Mouse (Mus musculus): ENCODE data around the gene Prkar1a. TPM values are rescaled to one million over a fixed set of nuclear protein-coding genes. Genes with fewer than 3 reads are reported as not detected.
"Not testable (repeated sequence)": the region's sequence is repeated elsewhere in the genome, so short reads cannot be mapped to it uniquely, and the experiment has no call there.

The Prkar1a gene
- total RNA-seq, 2 experiments from 2014 or later, result 414 to 447 TPM

DNA sequence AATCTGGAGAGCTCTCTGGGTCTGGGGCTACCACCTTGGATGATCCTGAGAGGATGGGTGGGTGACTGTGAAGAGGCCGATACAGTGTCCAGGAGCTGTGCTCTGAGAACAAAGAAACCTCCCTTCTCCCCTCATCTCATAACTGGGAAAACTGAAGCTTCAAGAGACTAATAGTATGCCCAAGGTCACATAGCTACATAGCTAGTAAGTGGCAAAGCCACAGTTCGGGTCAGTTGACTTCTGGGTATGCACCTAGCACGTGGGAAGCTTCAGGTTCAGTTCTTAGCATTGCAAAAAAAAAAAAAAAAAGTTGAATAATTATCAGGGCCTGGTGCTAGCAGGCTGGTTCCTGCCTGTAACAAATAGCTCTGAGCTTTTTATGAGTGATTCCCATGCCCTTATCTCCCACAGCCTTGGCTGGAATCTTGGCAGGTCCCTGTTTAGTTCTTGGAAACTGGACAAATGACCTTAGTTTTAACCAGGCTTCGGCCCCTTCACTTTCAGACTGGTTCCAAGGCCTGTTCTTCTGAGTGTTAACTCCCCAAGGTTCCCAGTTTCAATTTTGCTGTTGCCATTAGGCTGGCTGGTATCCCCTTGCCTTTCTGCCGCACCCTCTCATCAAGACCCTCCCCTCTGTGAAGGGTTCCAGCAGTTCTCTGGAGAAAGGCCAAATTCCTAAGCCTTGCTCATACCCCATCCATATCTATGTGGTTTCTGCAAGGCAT is 7.5 kb upstream of the Prkar1a start:
- no peak for DNase-seq (ENCODE audit: low spot score in 2 of 2)

DNA sequence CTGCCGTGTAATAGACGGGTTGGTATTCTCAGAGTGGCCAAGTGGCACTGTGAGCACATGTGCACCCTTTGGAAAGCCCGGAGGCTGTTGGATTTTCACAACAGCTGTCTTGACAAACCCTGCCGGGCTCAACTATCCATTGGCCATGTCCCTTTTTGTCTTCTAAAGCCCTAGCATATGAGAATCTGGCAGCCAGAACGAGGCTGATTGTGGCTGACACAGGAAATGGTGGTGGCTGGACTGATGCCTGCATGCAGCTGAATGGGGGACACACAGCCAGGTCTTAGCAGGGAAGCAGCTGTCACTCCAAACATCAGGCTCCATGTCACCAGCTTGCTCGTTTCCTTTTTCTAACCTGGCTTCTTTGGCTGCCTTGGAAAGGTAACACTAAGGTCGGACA is 695 bp upstream of the Prkar1a start:
- DNase-seq (ENCODE audit: low spot score in 2 of 2), result peak; percentile 59 to 62

GRCm38 (mm10) chr11:109649975-109650701 is 933 bp downstream of the Prkar1a start:
- DNase-seq (ENCODE audit: low spot score in 2 of 2), result peak; percentile 79 to 83

DNA sequence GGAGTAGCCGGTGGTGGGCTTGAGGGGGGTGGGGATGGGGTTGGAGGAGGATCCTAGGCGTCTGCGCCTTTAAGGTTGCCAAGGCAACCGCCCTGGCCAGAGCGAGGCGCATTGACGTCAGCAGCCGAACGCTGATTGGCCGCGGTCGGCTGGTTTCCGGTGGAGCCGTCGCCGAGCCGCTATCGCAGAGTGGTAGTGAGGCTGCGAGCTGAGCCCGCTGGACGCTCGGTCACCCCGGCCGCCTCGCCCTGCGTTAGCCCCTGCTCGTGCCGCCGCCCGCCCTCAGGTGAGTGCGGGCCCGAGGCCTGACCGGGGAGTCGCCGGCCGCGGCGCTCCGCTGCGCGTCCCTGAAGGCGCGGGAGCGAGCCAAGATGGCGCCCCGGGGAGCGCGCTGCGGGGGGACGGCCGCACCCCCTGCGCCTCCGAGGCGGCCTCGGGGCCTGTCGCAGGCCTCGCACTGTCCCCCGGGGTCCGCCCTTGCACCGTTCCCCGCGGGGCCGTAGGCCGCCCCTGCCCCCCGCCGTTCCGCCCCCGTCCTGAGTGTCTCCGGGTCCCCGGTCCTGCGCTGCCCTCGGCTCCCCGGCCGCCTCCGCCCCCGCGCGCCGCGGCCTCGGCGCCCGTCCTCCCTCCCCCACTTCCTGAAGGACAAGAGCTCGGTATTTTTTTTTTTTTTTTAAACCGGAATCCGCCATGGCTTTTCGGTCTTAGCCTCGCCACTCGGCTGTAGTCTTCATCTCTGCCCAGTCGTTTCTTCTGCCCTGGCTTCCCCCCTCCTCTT is 1.8 kb downstream of the Prkar1a start:
- peak; percentile 92 to 93 for DNase-seq (ENCODE audit: low spot score in 2 of 2)

DNA sequence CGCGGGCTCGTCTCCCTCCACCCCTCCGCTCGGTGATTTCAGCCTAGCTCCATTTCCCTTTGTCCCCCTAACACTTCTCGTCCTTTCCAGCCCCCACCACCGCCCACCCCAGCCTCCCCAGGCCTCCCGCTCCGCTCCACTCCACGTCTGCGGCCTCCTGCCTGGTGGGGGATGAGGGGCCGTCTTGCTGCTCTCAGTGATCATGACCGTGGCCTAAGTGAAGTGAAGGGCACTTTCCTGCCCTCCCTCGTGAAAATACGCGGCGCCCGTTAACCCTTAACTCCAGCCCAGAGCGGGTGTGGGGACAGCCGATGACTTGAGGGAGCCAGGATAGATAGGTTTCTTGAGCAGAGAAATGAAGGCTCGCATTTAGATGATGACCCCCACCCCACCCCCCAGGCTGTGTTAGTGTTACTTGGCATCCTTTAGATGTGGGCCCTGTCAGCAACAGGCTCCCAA is 2.4 kb downstream of the Prkar1a start:
- DNase-seq (ENCODE audit: low spot score in 2 of 2), result peak; percentile 37 to 38

GRCm38 (mm10) chr11:109652505-109652904 is 3.3 kb downstream of the Prkar1a start:
- no peak for DNase-seq (ENCODE audit: low spot score in 2 of 2)

DNA sequence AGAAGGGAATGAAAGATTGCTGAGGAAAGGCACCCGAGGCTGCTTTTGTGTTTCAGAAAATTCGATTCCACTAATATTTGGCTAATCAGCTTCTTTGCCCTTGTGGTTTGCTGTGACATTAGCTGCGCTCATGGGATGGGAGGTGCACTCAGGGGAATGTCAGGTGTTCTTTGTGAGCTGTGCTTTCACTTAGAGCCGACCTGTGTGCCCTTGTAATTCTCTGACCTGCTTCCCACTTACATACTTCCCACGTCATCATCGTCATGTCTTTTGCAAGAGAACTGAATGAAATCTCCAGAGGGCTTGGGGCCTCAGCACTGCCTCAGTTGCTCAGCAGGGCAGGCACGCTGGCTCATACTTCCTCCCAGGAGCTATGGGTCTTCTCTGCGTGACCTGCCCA is 4.0 kb downstream of the Prkar1a start:
- DNase-seq (ENCODE audit: low spot score in 2 of 2), result no peak

GRCm38 (mm10) chr11:109654581-109654980 is 5.4 kb downstream of the Prkar1a start:
- DNase-seq (ENCODE audit: low spot score in 2 of 2), result no peak

- DNase-seq (ENCODE audit: low spot score in 2 of 2), result no peak
Measured at GRCm38 (mm10) chr11:109656232-109656631, 7.0 kb downstream of the Prkar1a start.

DNA sequence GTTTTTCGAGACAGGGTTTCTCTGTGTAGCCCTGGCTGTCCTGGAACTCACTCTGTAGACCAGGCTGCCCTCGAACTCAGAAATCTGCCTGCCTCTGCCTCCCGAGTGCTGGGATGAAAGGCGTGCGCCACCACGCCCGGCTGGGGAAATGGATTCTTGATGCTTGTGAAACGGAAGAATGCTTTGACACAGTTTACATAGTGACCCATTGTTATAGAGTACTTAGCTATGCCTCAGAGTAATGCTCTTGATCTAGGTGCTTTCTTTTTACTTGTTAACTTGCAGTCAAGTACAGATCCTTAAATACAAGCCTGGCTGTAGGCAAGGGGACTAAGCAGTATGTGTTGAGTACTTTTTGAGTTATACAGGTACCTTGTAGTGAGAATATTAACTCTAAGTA is 11.3 kb downstream of the Prkar1a start:
- not testable (repeated sequence) for DNase-seq (ENCODE audit: low spot score in 2 of 2)

DNA sequence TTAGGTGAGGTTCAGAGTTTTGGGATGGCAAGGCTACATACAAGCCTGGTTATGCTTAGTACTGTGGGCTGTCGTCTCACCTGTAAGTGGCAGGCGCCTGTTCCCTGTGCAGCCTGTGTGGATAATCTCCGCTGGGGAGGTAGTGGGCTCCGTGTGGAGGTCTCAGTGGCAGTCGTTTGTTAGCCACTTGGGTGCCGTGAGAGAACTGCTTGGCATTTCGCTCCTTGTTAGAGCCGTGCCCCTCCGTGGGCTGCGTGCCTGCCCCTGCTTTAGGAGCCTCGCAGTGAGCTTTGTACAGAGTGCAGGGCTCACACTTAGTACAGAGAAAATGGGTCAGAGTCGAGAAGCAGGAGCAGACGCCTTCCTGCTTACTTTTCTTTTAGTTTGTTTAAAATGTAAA is 15.1 kb downstream of the Prkar1a start:
- DNase-seq (ENCODE audit: low spot score in 2 of 2), result no peak

DNA sequence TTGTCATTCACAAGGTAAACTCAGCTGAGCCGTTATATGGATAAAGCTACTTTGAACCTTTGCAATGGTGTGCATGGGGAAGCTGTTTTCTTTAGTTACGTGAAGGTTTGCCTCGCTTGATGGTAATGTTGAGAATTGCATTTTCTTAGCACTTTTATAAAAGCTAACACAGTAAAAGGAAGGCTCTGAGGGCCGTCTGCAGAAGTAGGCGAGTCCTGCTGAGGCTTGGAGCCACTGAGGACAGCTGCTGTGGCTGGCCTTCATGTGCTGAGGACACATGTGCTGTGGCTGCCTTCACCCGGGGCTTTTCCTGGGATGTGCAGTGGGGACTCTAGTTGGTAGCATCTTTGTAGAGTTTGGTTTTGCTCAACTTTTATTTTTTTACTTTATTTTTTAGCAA is 16.2 kb downstream of the Prkar1a start:
- DNase-seq (ENCODE audit: low spot score in 2 of 2), result no peak

DNA sequence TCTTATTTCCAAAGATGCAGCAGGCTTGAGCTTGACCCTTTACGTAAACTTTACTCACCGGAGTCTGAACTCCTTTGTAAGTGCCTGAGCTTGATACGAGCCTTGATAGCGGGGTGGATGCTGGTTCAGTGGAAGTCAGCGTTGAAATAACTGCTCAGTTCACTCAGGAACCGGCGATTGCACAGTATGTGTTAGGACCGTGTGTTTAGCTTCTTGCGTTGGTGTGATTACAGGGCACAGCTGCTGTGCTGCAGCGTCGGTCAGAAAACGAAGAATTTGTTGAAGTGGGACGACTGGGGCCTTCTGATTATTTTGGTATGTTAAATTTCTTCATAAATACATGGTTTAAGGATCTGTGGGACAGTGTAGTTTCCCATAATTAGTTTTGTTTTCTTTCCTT is 17.2 kb downstream of the Prkar1a start:
- no peak for DNase-seq (ENCODE audit: low spot score in 2 of 2)

DNA sequence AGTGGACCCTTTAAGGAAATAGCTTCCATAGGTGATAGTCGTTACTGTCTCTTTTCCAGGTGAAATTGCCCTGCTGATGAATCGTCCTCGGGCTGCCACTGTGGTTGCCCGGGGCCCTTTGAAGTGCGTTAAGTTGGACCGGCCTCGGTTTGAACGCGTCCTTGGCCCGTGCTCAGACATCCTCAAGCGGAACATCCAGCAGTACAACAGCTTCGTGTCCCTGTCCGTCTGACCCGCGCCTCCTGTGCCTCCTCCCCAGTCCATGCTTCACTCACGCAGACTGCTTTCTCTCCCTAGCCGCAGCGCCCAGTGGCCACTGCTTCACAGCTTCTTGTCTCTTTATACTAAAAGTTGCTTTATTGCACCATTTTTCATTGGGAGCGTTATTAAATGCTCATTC is 18.2 kb downstream of the Prkar1a start:
- no peak for DNase-seq (ENCODE audit: low spot score in 2 of 2)

DNA sequence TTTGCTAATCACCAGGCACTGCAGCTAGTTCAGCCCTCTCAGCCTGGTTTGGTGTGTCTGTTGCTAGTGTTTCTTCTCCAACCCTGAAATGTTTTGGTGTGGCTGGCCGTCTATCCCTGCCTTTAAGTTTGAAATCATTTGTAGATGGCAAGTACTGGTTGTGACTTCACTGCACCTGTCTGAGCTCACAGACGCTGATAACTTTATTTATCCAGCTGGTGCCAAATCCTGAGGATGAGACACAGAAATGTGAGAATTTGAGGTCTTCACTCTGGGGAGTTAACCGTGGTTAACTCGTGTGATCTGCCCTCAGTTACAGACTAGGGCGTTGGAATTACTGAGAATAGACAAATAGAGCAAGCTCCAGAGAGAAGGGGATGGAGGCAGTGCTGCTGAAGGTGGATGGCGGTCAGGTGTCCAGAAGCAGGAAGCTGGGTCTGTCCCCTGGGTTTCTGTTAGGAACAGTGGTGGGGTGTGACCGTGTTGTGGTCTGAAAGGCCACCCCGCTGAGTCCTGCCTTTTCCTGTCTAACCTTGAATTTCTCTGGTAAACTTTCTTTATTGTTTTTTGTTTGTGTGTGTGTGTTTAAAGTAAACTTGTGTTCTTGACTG is 19.0 kb downstream of the Prkar1a start:
- DNase-seq (ENCODE audit: low spot score in 2 of 2), result no peak

DNA sequence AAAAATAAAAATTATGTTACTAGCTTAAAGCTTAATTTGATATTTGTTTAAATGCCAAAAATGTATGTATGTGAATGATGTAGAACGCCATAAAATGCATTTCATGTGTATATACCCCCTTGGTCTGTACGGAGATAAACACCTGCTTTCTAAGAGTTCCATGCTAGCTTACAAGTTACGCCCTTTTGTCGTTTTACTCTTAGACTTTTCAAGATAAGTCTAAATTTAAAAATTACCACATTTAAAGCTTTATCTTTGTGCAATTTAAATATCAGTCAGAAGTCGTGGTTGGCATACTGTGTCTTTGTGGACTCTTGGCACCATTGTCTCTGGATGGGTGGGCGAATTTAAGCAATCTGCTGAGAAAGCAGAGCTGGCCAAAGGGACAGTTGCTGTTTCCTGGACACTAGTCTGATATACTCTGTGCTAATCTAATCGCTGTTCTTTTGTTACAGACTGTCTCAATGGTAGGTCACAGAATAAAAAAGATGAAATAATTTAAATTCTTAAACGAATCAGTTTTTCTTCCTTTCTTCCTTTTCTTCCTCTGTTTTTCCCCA is 20.0 kb downstream of the Prkar1a start:
- no peak for DNase-seq (ENCODE audit: low spot score in 2 of 2)

DNA sequence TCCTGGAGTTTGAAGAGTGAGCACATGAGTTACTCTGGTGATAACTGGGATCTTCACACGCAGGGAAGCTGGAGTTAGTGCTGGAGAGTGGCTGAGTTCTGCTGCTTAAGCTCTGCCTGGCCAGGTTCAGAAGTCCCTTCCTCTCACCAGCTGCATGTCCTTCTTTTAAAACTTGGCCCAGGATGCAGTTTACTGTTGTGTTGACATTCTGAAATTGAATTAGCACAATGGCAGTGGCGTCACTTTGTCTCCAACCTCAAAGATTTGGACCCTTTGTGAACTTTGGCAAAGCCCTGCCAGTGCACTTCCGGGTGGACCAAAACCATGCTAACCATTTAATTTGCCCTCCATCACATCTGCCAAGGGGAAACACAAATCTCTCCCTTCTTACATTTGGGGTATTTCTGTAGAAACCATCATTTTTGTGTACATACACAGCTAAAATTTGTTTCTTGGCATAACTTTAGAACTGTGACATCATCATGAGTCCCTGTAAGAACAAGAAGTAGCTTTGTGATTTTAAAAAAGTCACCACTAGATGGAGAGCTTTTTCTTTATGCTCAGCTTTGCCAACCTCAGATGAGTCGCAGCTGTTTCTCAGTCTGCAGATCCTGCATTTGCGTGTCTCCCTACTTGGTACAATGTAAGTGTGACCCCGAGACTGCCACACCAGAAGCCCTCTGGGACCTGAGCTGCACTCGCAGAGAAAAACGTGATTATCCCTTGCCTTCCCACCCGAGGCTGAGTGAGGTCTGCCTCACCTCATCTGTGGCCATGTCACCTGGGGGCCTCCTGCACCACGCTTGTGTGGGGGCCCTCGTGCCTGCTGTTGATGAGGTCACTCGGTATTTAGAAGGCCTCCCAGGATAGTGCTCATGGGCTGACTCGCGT is 21.1 kb downstream of the Prkar1a start:
- DNase-seq (ENCODE audit: low spot score in 2 of 2), result peak; percentile 33 to 41

GRCm38 (mm10) chr11:109671136-109672020 is 22.2 kb downstream of the Prkar1a start:
- DNase-seq (ENCODE audit: low spot score in 2 of 2), result no peak

GRCm38 (mm10) chr11:109672021-109672324 is 22.8 kb downstream of the Prkar1a start:
- no peak for DNase-seq (ENCODE audit: low spot score in 2 of 2)
